Mouse (Mus musculus): ENCODE results near the gene Ulk4. TPM values are rescaled to one million over a fixed set of nuclear protein-coding genes. Genes with fewer than 3 reads are reported as not detected.
A peak's percentile ranks its signal among the peaks of the same experiment; 100 is the strongest.

The Ulk4 gene
- polyA plus RNA-seq, 1 experiment from 2014 or later = 177 TPM

DNA sequence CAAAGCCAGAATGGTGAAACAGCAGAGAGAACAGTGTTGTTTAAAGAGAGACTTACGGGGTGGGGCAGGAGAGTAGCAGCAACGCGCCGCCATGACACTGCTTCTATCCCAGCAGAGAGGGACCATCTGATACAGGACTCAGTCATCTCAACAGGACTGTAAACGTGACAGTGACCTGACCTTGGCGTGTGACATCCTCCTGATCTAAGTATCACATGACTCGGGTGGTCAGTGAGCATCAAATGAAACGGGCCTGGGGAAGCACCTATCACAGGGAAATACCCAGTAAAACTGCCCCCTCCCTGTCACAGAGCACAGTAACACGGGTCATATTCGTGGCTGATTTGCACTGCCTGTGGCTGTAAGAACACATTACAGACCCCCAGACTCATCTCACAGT, 196.6 kb downstream of the Ulk4 start:
- no peak overlapping the region for H3K4me3 ChIP-seq
- H3K27ac ChIP-seq = 0 out of 2 replicates have a peak overlapping the region, but pooled peaks have one; percentile 25
- H3K4me2 ChIP-seq = no peak overlapping the region
- H3K36me3 ChIP-seq (ENCODE audit: poor library complexity, severe bottlenecking) = no peaks in the 10 kb centered on the region
- H3K4me1 ChIP-seq = peaks cover 29% of the 10 kb centered on the region
- WGBS = 88% methylated on average over 10 of the region's 10 CpGs
- no peaks in the 10 kb centered on the region for H3K9me3 ChIP-seq (replicated peaks)
- H3K27me3 ChIP-seq = no peaks in the 10 kb centered on the region
- H3K9ac ChIP-seq = no peak overlapping the region
- no peak for ATAC-seq

DNA sequence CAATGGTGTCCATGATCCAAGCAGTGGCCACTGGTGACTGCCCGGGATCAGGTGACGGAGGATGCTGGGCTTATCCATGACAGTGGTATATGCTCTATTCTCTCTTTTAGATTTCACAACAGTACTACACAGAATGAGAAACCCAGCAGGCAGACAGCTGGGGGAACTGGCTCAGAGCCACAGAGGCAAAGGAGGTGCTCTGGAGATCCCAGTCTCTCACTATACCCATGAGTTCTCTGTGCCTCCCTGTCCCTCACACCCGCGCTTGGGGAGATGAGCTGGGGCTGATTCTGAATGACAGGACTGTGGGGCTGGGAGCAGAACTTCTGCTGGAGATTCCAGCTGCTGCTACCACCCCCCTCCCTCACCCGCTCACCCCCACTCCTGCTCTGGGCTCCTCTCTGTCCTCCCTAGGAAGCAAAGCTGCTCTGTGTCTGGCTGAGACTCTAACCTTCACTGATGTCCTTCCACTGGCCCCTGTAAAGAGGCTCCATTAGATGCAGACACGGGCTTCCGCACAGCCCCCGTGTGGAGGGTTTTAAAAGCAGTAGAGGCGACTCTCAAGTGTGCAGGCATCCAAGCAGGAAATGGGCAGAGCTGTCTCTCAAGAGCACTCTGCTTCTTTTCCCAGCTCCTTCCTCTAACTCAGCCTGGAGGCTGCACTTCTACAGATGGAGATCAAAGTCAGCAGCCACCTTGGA, 197.5 kb downstream of the Ulk4 start:
- no peak overlapping the region for H3K9ac ChIP-seq
- H3K27me3 ChIP-seq = no peaks in the 10 kb centered on the region
- no peaks in the 10 kb centered on the region for H3K36me3 ChIP-seq (ENCODE audit: poor library complexity, severe bottlenecking)
- H3K4me1 ChIP-seq = peaks cover 28% of the 10 kb centered on the region
- H3K4me3 ChIP-seq = no peak overlapping the region
- peak overlapping the region; percentile 22; the same call in 1 of the 2 replicates for H3K27ac ChIP-seq
- ATAC-seq = peak; percentile 43; the same call in 1 of the 2 replicates
- 55% methylated on average over 9 of the region's 9 CpGs for WGBS
- no peak overlapping the region for H3K4me2 ChIP-seq
- H3K9me3 ChIP-seq (replicated peaks) = no peaks in the 10 kb centered on the region

GRCm38 (mm10) chr9:121076291-121076690, 200.7 kb downstream of the Ulk4 start:
- no peaks in the 10 kb centered on the region for H3K27me3 ChIP-seq
- H3K4me1 ChIP-seq = peaks cover 31% of the 10 kb centered on the region
- H3K4me3 ChIP-seq = no peak overlapping the region
- no peak for ATAC-seq
- no peak overlapping the region for H3K9ac ChIP-seq
- H3K27ac ChIP-seq = no peak overlapping the region
- no peak overlapping the region for H3K4me2 ChIP-seq
- WGBS = 39% methylated on average over 12 of the region's 12 CpGs
- no peaks in the 10 kb centered on the region for H3K36me3 ChIP-seq (ENCODE audit: poor library complexity, severe bottlenecking)
- H3K9me3 ChIP-seq (replicated peaks) = no peaks in the 10 kb centered on the region

DNA sequence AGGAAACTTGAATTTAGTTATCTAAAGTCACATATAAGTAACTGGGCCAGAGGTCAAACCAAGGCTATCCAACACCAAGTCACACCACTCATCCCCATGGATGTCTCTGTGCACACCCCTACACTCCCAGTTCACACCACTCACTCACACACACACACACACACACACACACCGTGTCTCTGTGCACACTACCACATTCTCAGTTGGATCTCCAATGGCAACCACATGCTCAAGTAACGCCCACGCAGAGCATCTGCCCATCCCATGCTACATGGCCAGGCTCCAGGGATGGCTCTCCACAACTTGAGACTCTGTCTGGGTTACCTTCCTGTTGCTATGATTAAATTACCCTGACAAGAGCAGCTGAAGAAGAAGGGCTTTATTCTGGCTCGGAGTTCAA, 201.8 kb downstream of the Ulk4 start:
- Histone ChIP-seq H3K4me3 (no peak overlapping the region), H3K9me3 (replicated peaks) (no peaks in the 10 kb centered on the region), H3K27me3 (no peaks in the 10 kb centered on the region), H3K9ac (no peak overlapping the region), H3K36me3 (ENCODE audit: poor library complexity, severe bottlenecking) (no peaks in the 10 kb centered on the region), H3K27ac (no peak overlapping the region), H3K4me2 (no peak overlapping the region), H3K4me1 (peaks cover 36% of the 10 kb centered on the region)
- WGBS = 92% methylated on average over 4 of the region's 4 CpGs
- ATAC-seq = no peak

DNA sequence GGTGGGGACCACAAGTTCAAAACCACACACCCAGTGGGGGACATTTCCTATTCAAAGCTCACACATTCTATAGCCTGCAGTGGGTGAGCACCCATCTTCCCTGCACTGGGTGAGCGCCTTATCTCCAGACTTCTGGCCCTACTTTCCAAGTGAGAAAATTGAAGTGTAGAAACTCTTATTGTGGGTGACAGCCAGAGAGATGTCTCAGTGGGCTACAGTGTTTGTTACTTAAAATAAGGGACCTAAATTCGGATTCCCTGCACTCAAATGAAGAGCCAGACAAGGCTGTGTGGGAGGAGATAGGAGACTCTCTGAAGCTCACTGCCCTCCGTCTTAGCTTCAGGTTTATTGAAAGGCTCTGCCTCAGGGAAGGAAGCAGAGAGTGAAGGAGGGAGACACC, 202.3 kb downstream of the Ulk4 start:
- Histone ChIP-seq H3K9me3 (replicated peaks) (no peaks in the 10 kb centered on the region), H3K4me2 (no peak overlapping the region), H3K36me3 (ENCODE audit: poor library complexity, severe bottlenecking) (no peaks in the 10 kb centered on the region), H3K4me1 (peaks cover 31% of the 10 kb centered on the region), H3K4me3 (no peak overlapping the region), H3K27ac (no peak overlapping the region), H3K9ac (no peak overlapping the region), H3K27me3 (no peaks in the 10 kb centered on the region)
- WGBS = 81% methylated on average over 3 of the region's 3 CpGs
- no peak for ATAC-seq

DNA sequence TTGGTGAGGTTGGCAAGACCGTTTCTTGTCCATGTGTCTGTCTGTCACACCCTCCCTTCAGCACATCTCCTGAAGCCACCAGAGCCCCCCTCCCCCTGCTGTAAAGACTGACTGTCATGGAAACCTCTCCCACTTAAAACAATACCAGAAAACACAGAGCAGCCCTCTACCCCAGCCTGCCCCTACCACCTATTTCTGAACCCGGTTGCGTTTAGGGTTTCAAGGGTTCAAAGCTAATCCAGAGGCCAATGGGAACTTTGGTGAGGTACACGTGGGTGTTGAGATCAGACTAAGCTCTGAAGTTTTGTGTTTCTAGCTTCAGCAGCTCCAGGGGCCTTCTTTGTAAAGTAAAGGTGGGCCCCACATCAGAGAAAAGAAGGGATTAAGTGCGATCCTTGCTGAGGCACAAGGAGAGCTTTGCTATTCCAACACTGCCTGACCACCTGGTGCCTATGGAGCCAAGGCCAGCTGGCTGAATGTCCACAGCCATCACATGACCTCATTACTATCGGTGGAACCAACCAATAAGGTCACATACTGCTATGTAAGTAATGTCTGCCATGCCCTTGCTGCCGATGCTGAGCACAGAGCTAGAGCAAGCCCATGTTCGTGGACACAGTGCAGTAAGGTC, 204.8 kb downstream of the Ulk4 start:
- ATAC-seq = no peak
- H3K4me2 ChIP-seq = no peak overlapping the region
- no peak overlapping the region for H3K9ac ChIP-seq
- H3K27me3 ChIP-seq = no peaks in the 10 kb centered on the region
- H3K36me3 ChIP-seq (ENCODE audit: poor library complexity, severe bottlenecking) = no peaks in the 10 kb centered on the region
- 21% methylated on average over 8 of the region's 8 CpGs for WGBS
- no peaks in the 10 kb centered on the region for H3K9me3 ChIP-seq (replicated peaks)
- H3K4me3 ChIP-seq = no peak overlapping the region
- H3K27ac ChIP-seq = no peak overlapping the region
- H3K4me1 ChIP-seq = peaks cover 25% of the 10 kb centered on the region

- Histone ChIP-seq H3K4me2 (no peak overlapping the region), H3K36me3 (ENCODE audit: poor library complexity, severe bottlenecking) (no peaks in the 10 kb centered on the region), H3K27ac (no peak overlapping the region), H3K4me3 (no peak overlapping the region), H3K9ac (no peak overlapping the region), H3K9me3 (replicated peaks) (no peaks in the 10 kb centered on the region), H3K4me1 (peaks cover 27% of the 10 kb centered on the region), H3K27me3 (no peaks in the 10 kb centered on the region)
- ATAC-seq = no peak
- 66% methylated on average over 10 of the region's 10 CpGs for WGBS
These were observed 205.4 kb downstream of the Ulk4 start for GRCm38 (mm10) chr9:121071461-121072126.

- H3K27ac ChIP-seq = no peak overlapping the region
- H3K4me3 ChIP-seq = no peak overlapping the region
- H3K4me2 ChIP-seq = no peak overlapping the region
- no peaks in the 10 kb centered on the region for H3K27me3 ChIP-seq
- ATAC-seq = no peak
- 80% methylated on average over 11 of the region's 11 CpGs for WGBS
- H3K9me3 ChIP-seq (replicated peaks) = no peaks in the 10 kb centered on the region
- H3K36me3 ChIP-seq (ENCODE audit: poor library complexity, severe bottlenecking) = no peaks in the 10 kb centered on the region
- H3K9ac ChIP-seq = no peak overlapping the region
- H3K4me1 ChIP-seq = peaks cover 22% of the 10 kb centered on the region
These were observed 205.9 kb downstream of the Ulk4 start for GRCm38 (mm10) chr9:121071050-121071449.

GRCm38 (mm10) chr9:121068115-121068514, 208.9 kb downstream of the Ulk4 start:
- 84% methylated on average over 5 of the region's 5 CpGs for WGBS
- no peaks in the 10 kb centered on the region for H3K9me3 ChIP-seq (replicated peaks)
- no peaks in the 10 kb centered on the region for H3K36me3 ChIP-seq (ENCODE audit: poor library complexity, severe bottlenecking)
- ATAC-seq = no peak
- 0 out of 2 replicates have a peak, but pooled peaks cover 3% of the 10 kb centered on the region for H3K27me3 ChIP-seq
- no peak overlapping the region for H3K4me3 ChIP-seq
- H3K4me2 ChIP-seq = no peak overlapping the region
- H3K27ac ChIP-seq = no peak overlapping the region
- H3K9ac ChIP-seq = no peak overlapping the region
- peaks cover 21% of the 10 kb centered on the region for H3K4me1 ChIP-seq

DNA sequence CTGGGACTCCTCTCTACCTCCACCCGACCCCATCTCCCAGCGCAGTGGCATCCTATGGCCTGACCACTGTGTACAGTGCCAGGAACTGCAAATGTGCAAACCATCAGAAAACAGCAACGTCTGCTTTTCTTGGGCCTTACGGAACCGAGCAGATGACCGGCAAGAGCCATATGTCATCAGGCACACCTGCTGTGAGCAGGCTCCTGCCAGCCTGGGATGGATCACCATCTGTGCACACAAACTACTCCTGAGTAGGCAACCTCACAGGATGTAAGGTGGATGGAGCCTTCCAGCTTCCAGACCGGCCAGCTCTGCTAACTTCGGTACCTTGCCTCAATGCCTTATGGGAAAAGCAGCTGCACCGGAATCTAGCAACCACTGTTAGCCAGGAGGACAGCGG, 210.0 kb downstream of the Ulk4 start:
- Histone ChIP-seq H3K9ac (no peak overlapping the region), H3K36me3 (ENCODE audit: poor library complexity, severe bottlenecking) (no peaks in the 10 kb centered on the region), H3K4me3 (no peak overlapping the region), H3K9me3 (replicated peaks) (no peaks in the 10 kb centered on the region), H3K27me3 (0 out of 2 replicates have a peak, but pooled peaks cover 3% of the 10 kb centered on the region), H3K27ac (no peak overlapping the region; the same call in 1 of the 2 replicates), H3K4me1 (peaks cover 25% of the 10 kb centered on the region), H3K4me2 (no peak overlapping the region)
- 76% methylated on average over 10 of the region's 10 CpGs for WGBS
- ATAC-seq = no peak

DNA sequence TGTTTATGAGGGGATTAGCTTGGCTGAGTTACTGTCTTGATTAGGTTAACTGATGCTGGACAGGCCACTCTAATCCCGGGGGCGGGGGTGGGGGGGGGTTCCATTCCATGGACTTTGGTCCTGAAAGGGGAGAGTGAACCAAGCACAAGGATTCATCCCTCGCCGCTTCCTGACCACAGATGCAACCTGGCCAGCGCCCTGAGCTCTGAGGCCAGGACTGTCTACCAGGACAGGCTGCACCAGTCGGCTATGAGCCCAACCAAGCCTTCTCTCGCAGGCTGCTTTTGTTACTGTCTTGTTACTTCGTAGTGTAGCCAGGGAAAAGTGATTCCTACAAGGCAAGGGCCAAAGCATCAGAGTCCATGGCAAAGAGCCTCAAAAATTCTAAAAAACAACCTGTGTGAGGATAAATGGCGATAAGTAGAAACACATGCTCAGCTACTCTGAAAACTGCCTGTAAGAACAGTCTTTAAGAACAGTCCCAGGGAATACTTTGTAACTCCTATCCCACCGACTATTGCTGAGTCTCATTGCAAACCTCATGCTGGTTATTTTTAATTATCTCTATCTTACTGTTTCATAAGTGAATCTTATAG, 211.5 kb downstream of the Ulk4 start:
- Histone ChIP-seq H3K27ac (no peak overlapping the region), H3K36me3 (ENCODE audit: poor library complexity, severe bottlenecking) (no peaks in the 10 kb centered on the region), H3K27me3 (0 out of 2 replicates have a peak, but pooled peaks cover 3% of the 10 kb centered on the region), H3K9ac (no peak overlapping the region), H3K4me1 (peaks cover 23% of the 10 kb centered on the region), H3K9me3 (replicated peaks) (no peaks in the 10 kb centered on the region), H3K4me2 (no peak overlapping the region), H3K4me3 (no peak overlapping the region)
- ATAC-seq = no peak
- WGBS = 78% methylated on average over 10 of the region's 10 CpGs

Measured in forebrain, embryonic 13.5 days (tissue).